Mouse (Mus musculus): ENCODE measurements around the gene Rassf10. TPM values are rescaled to one million over a fixed set of nuclear protein-coding genes. Genes with fewer than 3 reads are reported as not detected.

Gene Rassf10
- polyA plus RNA-seq, 1 experiment from 2014 or later = 0.30 TPM

DNA sequence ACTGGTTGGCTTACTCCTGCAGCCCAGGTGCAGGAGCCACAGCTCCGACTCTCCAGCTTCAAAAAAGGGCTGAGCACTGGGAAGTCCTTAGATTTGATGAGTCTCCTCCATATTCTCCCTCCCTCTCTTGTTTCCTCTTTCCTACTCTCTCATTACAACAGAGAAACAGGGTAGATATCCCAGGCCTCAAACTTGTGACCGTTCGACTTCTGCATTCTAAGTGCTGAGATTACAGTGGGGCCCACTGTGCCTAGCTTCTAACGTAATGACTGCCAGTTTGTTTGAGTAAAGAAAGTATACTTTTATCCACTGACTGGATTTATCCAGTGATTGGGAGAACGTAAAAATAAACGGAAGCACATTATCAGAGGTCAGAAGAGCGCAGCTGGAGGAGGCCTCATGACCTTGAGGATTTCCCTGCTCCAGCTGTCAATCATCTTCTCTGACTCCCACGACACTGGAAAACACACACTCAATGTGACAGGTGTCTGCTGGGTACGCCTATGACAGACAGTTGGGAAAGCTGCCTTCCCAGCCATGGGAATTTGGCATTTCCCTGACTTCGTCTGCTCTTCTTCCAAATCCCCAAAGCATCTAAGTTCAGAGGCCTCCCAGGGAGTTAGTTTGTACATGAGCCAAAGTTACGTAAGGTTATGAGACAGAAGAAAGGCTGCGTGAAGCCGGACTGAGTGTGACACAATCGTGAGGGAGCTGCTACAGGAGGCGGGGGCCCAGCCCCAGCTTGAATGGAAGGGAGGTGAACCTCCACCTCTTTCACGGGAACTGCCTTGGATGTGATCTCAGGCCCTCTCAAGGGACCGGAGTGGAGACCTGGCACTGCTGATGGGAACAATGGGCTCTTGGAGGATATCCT lies 31.2 kb downstream of the Rassf10 start:
- 71% methylated on average over 17 of the region's 17 CpGs for WGBS
- no peak overlapping the region for H3K4me2 ChIP-seq
- H3K9me3 ChIP-seq (ENCODE audit: control insufficient read depth, low read length) = no peaks in the 10 kb centered on the region
- no peak overlapping the region for H3K4me3 ChIP-seq (ENCODE audit: low read depth, low read length)
- H3K27ac ChIP-seq (ENCODE audit: low read depth, low read length) = no peak overlapping the region
- H3K4me1 ChIP-seq (ENCODE audit: control insufficient read depth, insufficient read depth, low read length) = no peaks in the 10 kb centered on the region
- DNase-seq (ENCODE audit: low spot score, missing footprints) = no peak
- H3K27me3 ChIP-seq (ENCODE audit: control insufficient read depth, insufficient read depth, low read length) = no peaks in the 10 kb centered on the region
- ATAC-seq (ENCODE audit: low FRiP score) = no peak
- no peaks in the 10 kb centered on the region for H3K36me3 ChIP-seq (ENCODE audit: control insufficient read depth, insufficient read depth, low read length)
- H3K9ac ChIP-seq (ENCODE audit: low read length) = no peak overlapping the region

DNA sequence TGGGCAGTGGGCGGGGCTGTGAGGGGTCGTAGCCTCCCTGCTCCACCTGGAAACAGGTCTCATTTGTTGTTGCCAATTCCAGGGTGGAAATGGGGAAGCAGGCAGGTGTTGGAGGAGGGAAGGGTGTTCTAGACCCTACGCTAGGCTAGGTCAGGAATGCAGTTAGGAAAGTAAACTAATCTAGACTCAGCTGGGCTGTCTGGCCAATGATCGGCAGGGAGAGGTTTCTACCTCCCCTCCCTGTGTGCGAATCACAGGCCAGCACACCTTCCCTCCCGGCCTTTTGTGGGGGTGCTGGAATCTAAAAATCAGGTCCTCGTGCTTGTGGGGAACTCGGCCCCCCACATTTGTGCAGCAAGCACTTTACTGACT lies 31.8 kb downstream of the Rassf10 start:
- DNase-seq (ENCODE audit: low spot score, missing footprints) (no peak), ATAC-seq (ENCODE audit: low FRiP score) (no peak)
- no peaks in the 10 kb centered on the region for H3K9me3 ChIP-seq (ENCODE audit: control insufficient read depth, low read length)
- H3K27ac ChIP-seq (ENCODE audit: low read depth, low read length) = no peak overlapping the region
- no peak overlapping the region for H3K4me2 ChIP-seq
- no peak overlapping the region for H3K9ac ChIP-seq (ENCODE audit: low read length)
- 74% methylated on average over 8 of the region's 8 CpGs for WGBS
- no peaks in the 10 kb centered on the region for H3K27me3 ChIP-seq (ENCODE audit: control insufficient read depth, insufficient read depth, low read length)
- no peaks in the 10 kb centered on the region for H3K36me3 ChIP-seq (ENCODE audit: control insufficient read depth, insufficient read depth, low read length)
- H3K4me1 ChIP-seq (ENCODE audit: control insufficient read depth, insufficient read depth, low read length) = no peaks in the 10 kb centered on the region
- H3K4me3 ChIP-seq (ENCODE audit: low read depth, low read length) = no peak overlapping the region

DNA sequence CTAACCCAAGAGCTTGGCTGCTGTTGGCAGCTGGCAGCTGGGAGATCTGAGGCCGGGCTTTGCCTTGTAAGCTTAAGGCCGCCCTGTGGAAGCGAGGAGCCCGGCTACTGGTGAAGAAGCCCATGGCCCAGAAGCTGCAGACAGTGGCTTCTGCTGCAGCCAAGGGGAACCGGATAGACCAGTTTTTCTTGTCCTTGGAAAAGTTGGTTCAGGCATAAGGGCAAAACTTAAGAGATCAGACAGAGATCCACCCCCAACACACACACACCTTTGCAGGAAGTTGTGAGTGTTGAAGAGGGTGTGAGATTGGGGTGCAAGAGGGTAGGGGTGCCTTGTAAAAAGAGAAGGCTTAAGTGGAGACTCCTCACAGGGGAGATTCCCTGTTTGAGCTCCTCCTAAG lies 39.2 kb downstream of the Rassf10 start:
- no peaks in the 10 kb centered on the region for H3K9me3 ChIP-seq (ENCODE audit: control insufficient read depth, low read length)
- DNase-seq (ENCODE audit: low spot score, missing footprints) = no peak
- H3K36me3 ChIP-seq (ENCODE audit: control insufficient read depth, insufficient read depth, low read length) = no peaks in the 10 kb centered on the region
- H3K4me1 ChIP-seq (ENCODE audit: control insufficient read depth, insufficient read depth, low read length) = no peaks in the 10 kb centered on the region
- no peaks in the 10 kb centered on the region for H3K27me3 ChIP-seq (ENCODE audit: control insufficient read depth, insufficient read depth, low read length)
- no peak overlapping the region for H3K4me3 ChIP-seq (ENCODE audit: low read depth, low read length)
- ATAC-seq (ENCODE audit: low FRiP score) = no peak
- no peak overlapping the region for H3K27ac ChIP-seq (ENCODE audit: low read depth, low read length)
- H3K9ac ChIP-seq (ENCODE audit: low read length) = no peak overlapping the region
- 86% methylated on average over 5 of the region's 5 CpGs for WGBS
- H3K4me2 ChIP-seq = no peak overlapping the region

DNA sequence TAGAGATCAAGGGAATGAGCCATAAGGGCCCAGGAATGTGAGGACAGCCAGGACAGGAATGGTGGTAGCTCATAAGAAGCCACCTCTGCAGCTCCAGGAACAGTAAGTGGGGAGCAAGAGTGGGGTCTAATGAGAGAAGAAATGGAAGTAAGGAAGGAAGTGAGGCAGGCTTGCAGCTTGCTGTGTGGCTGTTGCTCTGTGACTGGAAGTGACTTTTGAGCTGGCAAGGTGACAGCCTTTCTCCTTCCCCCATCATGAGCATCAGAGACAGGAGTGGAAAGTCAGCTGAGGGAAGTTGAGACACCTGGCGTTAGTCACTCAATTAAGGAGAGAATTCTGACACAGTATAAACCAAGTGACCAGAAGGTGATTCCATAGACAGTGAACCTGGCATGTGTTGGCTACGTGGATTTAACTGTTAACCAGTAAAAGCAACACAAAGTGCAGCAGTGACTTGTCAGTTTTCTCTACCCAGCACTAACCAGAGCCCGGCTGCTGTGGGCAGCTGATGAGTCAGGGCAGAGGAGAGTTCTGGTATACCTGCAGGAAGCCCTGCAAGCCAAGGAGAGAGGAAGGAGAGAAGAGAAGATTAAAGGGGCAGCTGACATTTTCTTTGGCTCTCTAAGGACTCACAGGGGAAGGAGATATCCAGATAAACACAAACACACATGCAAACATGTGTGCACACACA lies 49.9 kb downstream of the Rassf10 start:
- no peak overlapping the region for H3K9ac ChIP-seq (ENCODE audit: low read length)
- ATAC-seq (ENCODE audit: low FRiP score) (no peak), DNase-seq (ENCODE audit: low spot score, missing footprints) (no peak)
- no peak overlapping the region for H3K27ac ChIP-seq (ENCODE audit: low read depth, low read length)
- H3K4me3 ChIP-seq (ENCODE audit: low read depth, low read length) = no peak overlapping the region
- no peaks in the 10 kb centered on the region for H3K4me1 ChIP-seq (ENCODE audit: control insufficient read depth, insufficient read depth, low read length)
- no peaks in the 10 kb centered on the region for H3K27me3 ChIP-seq (ENCODE audit: control insufficient read depth, insufficient read depth, low read length)
- WGBS = 76% methylated on average over 3 of the region's 3 CpGs
- H3K9me3 ChIP-seq (ENCODE audit: control insufficient read depth, low read length) = no peaks in the 10 kb centered on the region
- no peaks in the 10 kb centered on the region for H3K36me3 ChIP-seq (ENCODE audit: control insufficient read depth, insufficient read depth, low read length)
- H3K4me2 ChIP-seq = no peak overlapping the region

DNA sequence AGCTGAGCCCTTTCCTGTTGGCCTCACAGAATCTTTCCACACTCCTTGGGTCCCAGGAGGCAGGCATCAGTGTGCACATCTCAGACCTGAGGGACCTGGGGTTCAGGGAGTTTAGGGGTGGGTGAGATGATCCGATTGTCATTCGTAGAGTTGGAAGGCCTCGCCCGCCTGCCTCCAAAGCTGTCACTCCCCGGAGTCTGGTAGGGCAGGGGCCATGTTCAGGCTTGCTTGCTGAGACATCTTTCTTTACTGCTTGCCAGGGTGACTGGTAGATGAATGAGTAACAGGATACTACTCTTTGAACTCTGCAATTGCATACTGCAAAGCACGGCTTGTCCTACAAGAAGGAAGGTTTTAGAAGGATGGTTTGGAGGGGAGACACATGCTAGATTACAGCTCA lies 52.0 kb downstream of the Rassf10 start:
- no peak overlapping the region for H3K27ac ChIP-seq (ENCODE audit: low read depth, low read length)
- no peaks in the 10 kb centered on the region for H3K36me3 ChIP-seq (ENCODE audit: control insufficient read depth, insufficient read depth, low read length)
- H3K4me3 ChIP-seq (ENCODE audit: low read depth, low read length) = no peak overlapping the region
- no peak for DNase-seq (ENCODE audit: low spot score, missing footprints)
- H3K4me2 ChIP-seq = no peak overlapping the region
- H3K9me3 ChIP-seq (ENCODE audit: control insufficient read depth, low read length) = no peaks in the 10 kb centered on the region
- ATAC-seq (ENCODE audit: low FRiP score) = no peak
- 81% methylated on average over 6 of the region's 6 CpGs for WGBS
- H3K4me1 ChIP-seq (ENCODE audit: control insufficient read depth, insufficient read depth, low read length) = no peaks in the 10 kb centered on the region
- no peaks in the 10 kb centered on the region for H3K27me3 ChIP-seq (ENCODE audit: control insufficient read depth, insufficient read depth, low read length)
- no peak overlapping the region for H3K9ac ChIP-seq (ENCODE audit: low read length)
